Mouse (Mus musculus) hindbrain, embryonic 11.5 days (tissue): ENCODE data around the gene Sox30. TPM values are rescaled to one million over a fixed set of nuclear protein-coding genes. Genes with fewer than 3 reads are reported as not detected.
A peak's percentile ranks its signal among the peaks of the same experiment; 100 is the strongest.

Experiments
- ATAC-seq: fragments of 200-750 bp; cut with Nextera tagmentation; 2 replicates; pipeline ENCODE4 v1.8.0; 2017; ENCODE audit warnings: mild to moderate bottlenecking, moderate TSS enrichment, moderate library complexity; ENCODE audit not compliant: low FRiP score
- DNase-seq: peaks from one replicate; pipeline ENCODE4 v3.0.0-alpha.2; 2015; ENCODE audit warnings: low spot score
- H3K27ac ChIP-seq: fragments of 300-500 bp; sonication (generic); 2 replicates; pipeline ENCODE4 v1.5.1; 2014; ENCODE audit warnings: mild to moderate bottlenecking, low read depth, low read length
- H3K27me3 ChIP-seq: fragments of 300-500 bp; sonication (generic); 2 replicates; pipeline ENCODE4 v1.6.1; 2014; ENCODE audit warnings: mild to moderate bottlenecking, low read length, moderate library complexity, mixed read lengths; ENCODE audit not compliant: control insufficient read depth, insufficient read depth
- H3K36me3 ChIP-seq: fragments of 300-500 bp; sonication (generic); 2 replicates; pipeline ENCODE4 v1.6.1; 2014; ENCODE audit warnings: mild to moderate bottlenecking, low read length, moderate library complexity, mixed read lengths; ENCODE audit not compliant: control insufficient read depth, insufficient read depth
- H3K4me1 ChIP-seq: fragments of 300-500 bp; sonication (generic); replicated peaks from 2 replicates; pipeline ENCODE4 v1.6.1; 2014; ENCODE audit warnings: low read length, mixed read lengths; ENCODE audit not compliant: control insufficient read depth, insufficient read depth
- H3K4me2 ChIP-seq: fragments of 300-500 bp; sonication (generic); replicated peaks from 2 replicates; pipeline ENCODE4 v1.6.1; 2014; ENCODE audit warnings: mild to moderate bottlenecking, low read depth, low read length
- H3K4me3 ChIP-seq: fragments of 300-500 bp; sonication (generic); 2 replicates; pipeline ENCODE4 v1.5.1; 2014; ENCODE audit warnings: low read depth, low read length
- H3K9ac ChIP-seq: fragments of 300-500 bp; sonication (generic); 2 replicates; pipeline ENCODE4 v1.6.1; 2014; ENCODE audit warnings: low read depth, low read length
- H3K9me3 ChIP-seq: fragments of 300-500 bp; sonication (generic); 2 replicates; pipeline ENCODE4 v1.6.1; 2016; ENCODE audit warnings: low read length; ENCODE audit not compliant: control insufficient read depth
- WGBS: fragments of 180-500 bp; shearing (Covaris S2); extraction: QIAGEN DNeasy Blood & Tissue Kit; methylation state at CpG from one replicate; pipeline ENCODE4 v1.1.7; 2014; 5-methylcytosine and 5-hydroxymethylcytosine counted together
- polyA plus RNA-seq: library from polyadenylated mRNA; unstranded; fragments of >200 nt; fragmentation: Nextera tagmentation; extraction: Ambion mirVana; gene quantifications from 2 replicates; pipeline ENCODE4 v1.2.1, GENCODE M21; 2014

Gene Sox30
- polyA plus RNA-seq, 1 experiment from 2014 or later: 0.15 TPM

DNA sequence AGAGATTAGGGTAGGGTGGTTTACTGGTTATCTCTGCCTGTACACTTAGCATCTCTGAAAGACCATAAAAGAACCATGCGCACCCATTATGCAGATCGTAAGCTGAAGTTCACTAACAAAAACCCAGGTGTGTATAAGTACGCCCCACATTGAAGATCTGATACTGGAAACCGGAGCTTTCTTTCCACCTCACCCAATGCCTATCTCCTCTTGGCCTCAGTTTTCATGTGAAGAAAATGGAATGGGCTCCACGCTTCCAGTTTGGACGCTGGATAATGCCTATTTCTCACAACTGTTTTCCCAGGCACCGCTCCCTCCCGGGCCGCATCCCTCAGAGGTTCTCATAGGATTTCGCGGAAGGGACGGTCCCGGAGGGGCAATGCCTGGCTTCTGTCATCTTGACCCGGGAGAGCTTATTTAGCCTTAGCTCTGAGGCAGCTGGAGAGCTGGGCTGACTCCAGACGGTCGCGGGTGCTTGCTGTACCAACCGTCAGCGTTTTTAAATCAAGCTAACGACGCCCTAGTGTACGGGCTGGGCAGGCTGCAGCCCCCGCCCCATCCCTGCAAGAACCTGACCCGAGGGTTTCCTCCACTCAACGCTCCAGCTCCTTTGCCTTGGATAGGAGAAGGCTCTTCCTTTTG, 76.8 kb downstream of the Sox30 start:
- no peaks in the 10 kb centered on the region for H3K36me3 ChIP-seq
- 2% methylated on average over 25 of the region's 25 CpGs for WGBS
- no peaks in the 10 kb centered on the region for H3K9me3 ChIP-seq
- H3K27ac ChIP-seq: peak overlapping the region; percentile 88
- no peaks in the 10 kb centered on the region for H3K27me3 ChIP-seq
- no peaks in the 10 kb centered on the region for H3K4me1 ChIP-seq
- peak; percentile 50 for DNase-seq
- peak overlapping the region; percentile 67 for H3K4me2 ChIP-seq
- peak; percentile 1; the same call in 1 of the 2 replicates for ATAC-seq
- peak overlapping the region; percentile 66 for H3K4me3 ChIP-seq
- H3K9ac ChIP-seq: peak overlapping the region; percentile 82

DNA sequence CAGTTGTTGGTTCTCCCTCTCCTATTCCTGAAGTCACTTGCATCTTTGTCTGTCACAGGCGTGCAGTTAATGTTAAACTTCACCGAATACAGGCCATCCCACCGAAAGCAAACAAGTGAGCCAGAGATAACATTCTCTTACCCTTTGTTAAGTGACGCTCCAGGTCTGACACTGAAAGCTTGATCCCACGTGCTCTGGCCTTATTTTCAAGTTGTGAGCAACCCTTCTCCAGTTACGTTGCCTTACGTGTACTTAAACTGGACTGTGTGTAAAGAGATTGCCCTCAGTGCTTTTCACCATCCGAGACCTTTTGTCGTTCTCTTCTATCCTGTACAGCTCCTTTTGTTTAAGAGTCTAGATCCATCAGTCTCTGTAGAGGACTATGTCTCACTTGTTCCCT, 77.9 kb downstream of the Sox30 start:
- no peak overlapping the region for H3K4me3 ChIP-seq
- H3K9ac ChIP-seq: no peak overlapping the region
- ATAC-seq (no peak), DNase-seq (no peak)
- H3K4me2 ChIP-seq: no peak overlapping the region
- no peaks in the 10 kb centered on the region for H3K36me3 ChIP-seq
- no peaks in the 10 kb centered on the region for H3K27me3 ChIP-seq
- no peak overlapping the region for H3K27ac ChIP-seq
- no peaks in the 10 kb centered on the region for H3K4me1 ChIP-seq
- no peaks in the 10 kb centered on the region for H3K9me3 ChIP-seq
- WGBS: 39% methylated on average over 9 of the region's 9 CpGs

GRCm38 (mm10) chr11:46058916-46059315, 78.8 kb downstream of the Sox30 start:
- DNase-seq (no peak), ATAC-seq (no peak)
- 94% methylated on average over 4 of the region's 4 CpGs for WGBS
- Histone ChIP-seq H3K4me3 (no peak overlapping the region), H3K27me3 (no peaks in the 10 kb centered on the region), H3K27ac (no peak overlapping the region), H3K4me2 (no peak overlapping the region), H3K9ac (no peak overlapping the region), H3K4me1 (no peaks in the 10 kb centered on the region), H3K36me3 (no peaks in the 10 kb centered on the region), H3K9me3 (no peaks in the 10 kb centered on the region)

GRCm38 (mm10) chr11:46059887-46060650, 80.0 kb downstream of the Sox30 start:
- Histone ChIP-seq H3K9ac (no peak overlapping the region), H3K9me3 (no peaks in the 10 kb centered on the region), H3K4me1 (no peaks in the 10 kb centered on the region), H3K36me3 (no peaks in the 10 kb centered on the region), H3K27me3 (no peaks in the 10 kb centered on the region), H3K4me2 (no peak overlapping the region), H3K27ac (no peak overlapping the region), H3K4me3 (no peak overlapping the region)
- no peak for DNase-seq
- ATAC-seq: no peak
- 53% methylated on average over 8 of the region's 8 CpGs for WGBS

GRCm38 (mm10) chr11:46060651-46061020, 80.5 kb downstream of the Sox30 start:
- H3K27ac ChIP-seq: no peak overlapping the region
- no peaks in the 10 kb centered on the region for H3K36me3 ChIP-seq
- DNase-seq (no peak), ATAC-seq (no peak)
- no peak overlapping the region for H3K4me3 ChIP-seq
- no peak overlapping the region for H3K9ac ChIP-seq
- 79% methylated on average over 5 of the region's 5 CpGs for whole genome bisulfite sequencing
- no peaks in the 10 kb centered on the region for H3K9me3 ChIP-seq
- H3K4me1 ChIP-seq: no peaks in the 10 kb centered on the region
- no peak overlapping the region for H3K4me2 ChIP-seq
- no peaks in the 10 kb centered on the region for H3K27me3 ChIP-seq

DNA sequence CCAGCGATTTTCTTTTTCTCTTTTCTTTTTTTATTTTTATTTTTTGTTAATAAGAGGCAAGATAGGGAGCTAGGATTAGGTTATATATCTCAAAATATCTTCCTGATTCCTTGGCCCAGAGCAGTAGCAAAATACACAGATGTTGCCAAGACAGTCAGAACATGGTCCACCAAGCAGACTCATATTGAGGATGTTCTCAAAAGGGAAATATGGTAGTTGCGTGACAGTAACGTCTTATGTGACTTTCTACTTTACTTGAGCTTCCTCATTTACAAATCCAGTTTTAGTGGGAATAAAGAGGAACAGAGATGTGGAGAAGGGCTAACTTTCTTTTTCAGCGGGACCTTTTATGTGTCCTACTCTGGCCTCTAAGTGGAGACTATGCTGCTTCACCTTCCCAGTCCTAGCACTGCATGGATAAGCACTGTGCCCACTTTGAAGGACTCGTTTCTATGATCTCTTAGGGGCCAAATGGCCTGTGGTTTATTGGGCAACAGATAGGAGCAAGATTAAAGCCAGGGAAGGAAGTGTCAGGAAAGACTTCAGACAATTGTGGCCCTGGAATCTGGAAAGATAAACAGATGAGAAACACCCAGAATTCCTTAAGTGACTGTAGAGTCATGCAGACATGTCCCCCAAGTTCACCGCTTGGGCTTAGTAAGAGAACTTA, 81.8 kb downstream of the Sox30 start:
- Histone ChIP-seq H3K9ac (no peak overlapping the region), H3K27me3 (no peaks in the 10 kb centered on the region), H3K4me3 (no peak overlapping the region), H3K4me1 (no peaks in the 10 kb centered on the region), H3K9me3 (no peaks in the 10 kb centered on the region), H3K27ac (no peak overlapping the region), H3K4me2 (no peak overlapping the region), H3K36me3 (no peaks in the 10 kb centered on the region)
- no peak for DNase-seq
- ATAC-seq: no peak
- 84% methylated on average over 6 of the region's 6 CpGs for WGBS

- Histone ChIP-seq H3K4me1 (no peaks in the 10 kb centered on the region), H3K4me3 (no peak overlapping the region), H3K4me2 (no peak overlapping the region), H3K9ac (no peak overlapping the region), H3K27me3 (no peaks in the 10 kb centered on the region), H3K36me3 (no peaks in the 10 kb centered on the region), H3K9me3 (no peaks in the 10 kb centered on the region), H3K27ac (no peak overlapping the region)
- ATAC-seq: no peak
- 70% methylated on average over 4 of the region's 4 CpGs for WGBS
- no peak for DNase-seq
Observed at GRCm38 (mm10) chr11:46062569-46062968, 82.5 kb downstream of the Sox30 start.

DNA sequence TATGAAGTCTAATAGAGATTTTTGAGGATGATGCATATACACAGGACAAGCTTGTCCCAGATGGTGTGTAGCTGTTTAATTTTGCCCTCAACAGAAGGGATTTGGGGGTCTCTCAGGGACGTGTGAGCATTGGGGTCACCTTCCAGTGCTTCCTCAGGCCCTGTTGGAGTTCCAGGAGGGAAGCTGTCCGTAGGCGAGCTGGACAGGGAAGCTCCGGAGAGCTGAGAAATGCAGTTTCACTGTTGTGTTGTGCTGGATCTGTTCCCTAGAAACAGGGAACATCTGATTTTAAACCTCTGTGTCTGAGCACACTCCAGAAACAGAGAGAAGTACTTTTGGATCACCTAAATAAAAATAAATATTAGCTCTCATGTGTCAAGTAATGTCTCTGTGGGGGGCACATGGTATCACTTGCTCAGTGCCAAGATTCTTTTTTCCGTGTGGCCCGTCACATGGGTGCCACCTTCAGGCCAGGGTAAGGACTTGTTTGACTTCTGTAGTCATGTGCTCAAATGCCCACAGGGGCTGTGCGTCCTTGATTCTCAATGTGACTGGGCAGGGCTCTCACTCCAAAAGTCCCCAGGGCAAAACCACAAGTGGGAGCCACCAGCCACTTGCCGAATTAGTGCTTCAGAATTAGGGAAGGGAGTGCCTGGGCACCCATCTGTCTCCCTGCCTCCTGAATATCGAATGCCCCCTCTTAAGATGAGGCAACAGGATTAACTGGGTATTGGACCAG, 83.1 kb downstream of the Sox30 start:
- WGBS: 67% methylated on average over 9 of the region's 9 CpGs
- Histone ChIP-seq H3K27me3 (no peaks in the 10 kb centered on the region), H3K4me1 (no peaks in the 10 kb centered on the region), H3K9me3 (no peaks in the 10 kb centered on the region), H3K27ac (no peak overlapping the region), H3K4me3 (no peak overlapping the region), H3K9ac (no peak overlapping the region), H3K4me2 (no peak overlapping the region), H3K36me3 (no peaks in the 10 kb centered on the region)
- DNase-seq (no peak), ATAC-seq (no peak)
